Mouse (Mus musculus): ENCODE data around the gene Ddah2. TPM values are rescaled to one million over a fixed set of nuclear protein-coding genes. Genes with fewer than 3 reads are reported as not detected.

Ddah2 gene
- polyA plus RNA-seq, 1 experiment, result 52.8 TPM

DNA sequence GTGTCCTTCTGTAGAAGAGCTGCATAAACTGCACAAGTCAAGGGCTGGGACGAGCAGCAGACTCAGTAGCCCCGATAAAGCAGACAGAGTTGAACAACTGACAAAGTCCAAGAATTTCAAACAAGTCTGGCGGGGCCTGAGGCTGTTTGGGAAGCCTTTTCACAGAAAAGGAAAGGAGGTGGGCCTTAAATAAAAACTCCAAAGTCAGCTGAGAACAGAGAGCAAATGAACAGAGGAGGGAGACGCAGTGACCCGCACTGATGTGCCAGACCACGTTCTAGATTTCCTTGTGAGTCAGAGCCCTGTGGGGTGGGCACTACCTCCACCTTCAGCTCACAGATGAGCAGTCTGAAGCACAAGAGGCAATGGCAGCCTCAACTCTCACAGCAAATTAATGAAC is 23.9 kb upstream of the Ddah2 start:
- TF ChIP-seq CTCF (IDR thresholded peaks at IDR 0.05; ENCODE audit: borderline replicate concordance, insufficient read depth, low read length) (no peak), POLR2A (IDR thresholded peaks at IDR 0.05; ENCODE audit: low read depth, low read length) (no peak)
- H3K4me3 ChIP-seq (ENCODE audit: insufficient read depth, low read length), result no peak overlapping the region
- H3K27ac ChIP-seq (ENCODE audit: insufficient read depth, low read length), result no peak overlapping the region
- H3K4me1 ChIP-seq (ENCODE audit: control insufficient read depth, insufficient read depth, low read length), result peaks cover 6% of the 10 kb centered on the region

- peaks cover 17% of the 10 kb centered on the region for H3K4me1 ChIP-seq (ENCODE audit: control insufficient read depth, insufficient read depth, low read length)
- H3K4me3 ChIP-seq (ENCODE audit: insufficient read depth, low read length), result no peak overlapping the region
- H3K27ac ChIP-seq (ENCODE audit: insufficient read depth, low read length), result peak overlapping the region; percentile 75
- TF ChIP-seq CTCF (IDR thresholded peaks at IDR 0.05; ENCODE audit: borderline replicate concordance, insufficient read depth, low read length) (no peak), POLR2A (IDR thresholded peaks at IDR 0.05; ENCODE audit: low read depth, low read length) (peak; percentile 28; the same call in 1 of the 2 replicates)
Observed at GRCm38 (mm10) chr17:35039121-35039873, 19.5 kb upstream of the Ddah2 start.

DNA sequence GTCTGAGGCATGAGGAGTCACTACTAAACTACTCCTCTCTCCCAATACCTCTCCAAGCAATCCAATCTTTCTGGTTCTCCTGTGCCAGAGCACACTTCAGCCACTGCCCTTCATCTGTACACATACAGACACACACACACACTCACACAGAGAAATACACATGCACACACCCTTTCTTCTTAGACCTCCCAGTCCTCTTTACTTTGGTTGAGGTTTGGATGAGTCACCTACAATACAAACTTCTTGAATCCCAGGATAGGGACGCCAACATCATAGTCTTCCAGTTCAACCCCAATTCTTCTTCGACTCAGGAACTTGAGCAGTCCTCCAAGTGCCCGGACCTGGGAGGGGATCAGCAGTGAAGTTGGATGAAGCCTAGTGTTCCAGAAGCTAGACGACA is 15.0 kb upstream of the Ddah2 start:
- no peak overlapping the region for H3K4me3 ChIP-seq (ENCODE audit: insufficient read depth, low read length)
- peaks cover 27% of the 10 kb centered on the region for H3K4me1 ChIP-seq (ENCODE audit: control insufficient read depth, insufficient read depth, low read length)
- TF ChIP-seq POLR2A (IDR thresholded peaks at IDR 0.05; ENCODE audit: low read depth, low read length), result no peak
- peak overlapping the region; percentile 85; the same call in 1 of the 2 replicates for H3K27ac ChIP-seq (ENCODE audit: insufficient read depth, low read length)

GRCm38 (mm10) chr17:35044904-35045806 is 13.7 kb upstream of the Ddah2 start:
- Histone ChIP-seq H3K27ac (ENCODE audit: insufficient read depth, low read length) (peak overlapping the region; percentile 85), H3K4me3 (ENCODE audit: insufficient read depth, low read length) (no peak overlapping the region), H3K4me1 (ENCODE audit: control insufficient read depth, insufficient read depth, low read length) (peaks cover 18% of the 10 kb centered on the region)
- TF ChIP-seq POLR2A (IDR thresholded peaks at IDR 0.05; ENCODE audit: low read depth, low read length) (no peak), CTCF (IDR thresholded peaks at IDR 0.05; ENCODE audit: borderline replicate concordance, insufficient read depth, low read length) (no peak)

DNA sequence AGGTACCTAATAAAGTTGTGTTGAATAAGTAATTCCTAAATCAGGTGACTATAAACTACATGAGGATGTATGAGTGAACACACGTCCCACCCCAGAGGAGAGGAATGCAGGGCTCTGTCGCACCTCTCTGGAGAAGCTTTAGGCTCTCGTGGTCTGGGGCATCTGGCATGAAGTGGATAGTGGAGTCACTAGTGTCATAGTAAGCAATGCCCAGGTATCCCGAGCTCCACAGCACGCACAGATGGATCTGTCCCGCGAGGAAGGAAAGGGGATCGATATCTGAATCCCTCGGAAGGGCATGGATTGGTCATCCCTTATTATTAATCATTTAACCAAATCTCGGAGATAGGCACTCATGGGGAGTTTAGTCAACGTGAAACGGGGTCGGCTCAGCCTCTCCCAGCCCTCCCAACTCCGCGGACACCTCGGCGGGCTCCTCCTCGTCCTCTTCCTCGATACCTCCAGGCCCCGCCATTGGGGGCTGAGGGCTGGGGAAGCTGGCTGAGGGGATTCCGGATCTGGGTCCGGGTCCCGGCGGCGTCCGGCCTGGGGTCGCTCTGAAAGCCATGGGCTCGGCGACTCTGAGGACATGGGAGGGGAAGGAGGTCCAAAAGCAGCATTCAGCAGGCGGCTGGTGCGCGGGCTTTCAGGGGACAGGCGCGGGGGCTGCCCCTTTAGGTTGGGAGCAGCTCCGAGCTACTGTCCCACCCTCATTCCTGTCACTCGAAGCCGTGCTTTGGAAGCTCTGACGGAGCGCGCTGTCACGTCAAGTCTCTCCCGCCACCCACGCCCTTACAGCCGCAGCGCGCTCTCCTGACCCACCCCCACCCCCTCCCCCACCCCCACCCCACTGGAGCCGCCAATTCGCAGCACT is 12.8 kb upstream of the Ddah2 start:
- H3K4me3 ChIP-seq (ENCODE audit: insufficient read depth, low read length), result peak overlapping the region; percentile 39
- peaks cover 17% of the 10 kb centered on the region for H3K4me1 ChIP-seq (ENCODE audit: control insufficient read depth, insufficient read depth, low read length)
- H3K27ac ChIP-seq (ENCODE audit: insufficient read depth, low read length), result peak overlapping the region; percentile 85
- peak; percentile 80 for TF ChIP-seq POLR2A (IDR thresholded peaks at IDR 0.05; ENCODE audit: low read depth, low read length)
- no peak for TF ChIP-seq CTCF (IDR thresholded peaks at IDR 0.05; ENCODE audit: borderline replicate concordance, insufficient read depth, low read length)

- Histone ChIP-seq H3K27ac (ENCODE audit: insufficient read depth, low read length) (peak within 1 kb of the TSS; percentile 86), H3K4me1 (ENCODE audit: control insufficient read depth, insufficient read depth, low read length) (peaks cover 17% of the 10 kb centered on the region), H3K4me3 (ENCODE audit: insufficient read depth, low read length) (peak within 1 kb of the TSS; percentile 39)
- no peak for TF ChIP-seq CTCF (IDR thresholded peaks at IDR 0.05; ENCODE audit: borderline replicate concordance, insufficient read depth, low read length)
- TF ChIP-seq POLR2A (IDR thresholded peaks at IDR 0.05; ENCODE audit: low read depth, low read length), result no peak; the same call in 1 of the 2 replicates
Observed at GRCm38 (mm10) chr17:35046681-35047455, 12.0 kb upstream of the Ddah2 start, which contains the start of gene Msh5. TSS of gene Msh5 (minus strand) at chr17:35046745.

- H3K27ac ChIP-seq (ENCODE audit: insufficient read depth, low read length), result peak overlapping the region; percentile 86
- peaks cover 20% of the 10 kb centered on the region for H3K4me1 ChIP-seq (ENCODE audit: control insufficient read depth, insufficient read depth, low read length)
- TF ChIP-seq CTCF (IDR thresholded peaks at IDR 0.05; ENCODE audit: borderline replicate concordance, insufficient read depth, low read length) (no peak), POLR2A (IDR thresholded peaks at IDR 0.05; ENCODE audit: low read depth, low read length) (no peak)
- no peak overlapping the region for H3K4me3 ChIP-seq (ENCODE audit: insufficient read depth, low read length)
Observed at GRCm38 (mm10) chr17:35047688-35048087, 11.1 kb upstream of the Ddah2 start.

DNA sequence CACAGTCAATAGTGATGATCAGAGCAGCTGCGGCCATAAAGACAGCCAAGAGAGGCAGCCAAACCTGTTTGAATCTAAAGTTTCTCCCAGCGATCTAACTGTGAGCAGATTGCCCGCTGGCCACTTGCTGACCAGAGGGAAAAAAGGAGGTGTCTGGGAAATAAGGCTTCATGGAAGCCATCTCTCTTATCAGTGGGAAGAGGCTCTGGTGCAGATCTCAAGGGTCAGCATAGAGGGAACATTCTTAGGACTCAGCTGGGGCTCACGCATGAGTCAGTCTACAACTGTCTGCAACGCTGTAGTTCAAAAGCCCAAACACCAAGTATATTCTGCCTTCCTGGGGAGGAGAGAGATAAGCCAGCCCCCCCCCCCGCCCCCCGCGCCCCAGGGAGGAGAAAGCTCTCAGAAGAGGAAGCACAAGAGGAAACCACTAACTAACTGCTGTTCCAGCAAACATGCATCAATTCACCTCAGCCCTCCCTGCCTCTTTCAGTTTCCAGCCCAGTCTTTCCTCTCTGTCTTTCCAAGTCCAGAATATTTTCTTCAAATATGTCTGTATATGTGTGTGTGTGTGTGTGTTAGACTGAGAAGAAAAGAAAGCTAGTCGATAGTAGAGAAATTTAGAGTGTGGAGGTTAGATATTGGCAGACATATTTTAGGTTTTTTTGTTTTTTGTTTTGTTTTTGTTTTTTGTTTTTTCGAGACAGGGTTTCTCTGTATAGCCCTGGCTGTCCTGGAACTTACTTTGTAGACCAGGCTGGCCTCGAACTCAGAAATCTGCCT is 10.5 kb upstream of the Ddah2 start:
- 0 out of 2 replicates have a peak, but pooled peaks have one; percentile 37 for TF ChIP-seq POLR2A (IDR thresholded peaks at IDR 0.05; ENCODE audit: low read depth, low read length)
- no peak for TF ChIP-seq CTCF (IDR thresholded peaks at IDR 0.05; ENCODE audit: borderline replicate concordance, insufficient read depth, low read length)
- no peak overlapping the region for H3K4me3 ChIP-seq (ENCODE audit: insufficient read depth, low read length)
- peak overlapping the region; percentile 86 for H3K27ac ChIP-seq (ENCODE audit: insufficient read depth, low read length)
- H3K4me1 ChIP-seq (ENCODE audit: control insufficient read depth, insufficient read depth, low read length), result peaks cover 19% of the 10 kb centered on the region

Data from embryonic fibroblast, embryonic 13.5 days (primary cell).